Mouse (Mus musculus) forebrain, postnatal 0 days (tissue): ENCODE measurements around the gene Polrmt. TPM values are rescaled to one million over a fixed set of nuclear protein-coding genes. Genes with fewer than 3 reads are reported as not detected.
A peak's percentile ranks its signal among the peaks of the same experiment; 100 is the strongest.

Experiments used
- ATAC-seq: fragments of 200-750 bp; cut with Nextera tagmentation; 2 replicates; pipeline ENCODE4 v1.8.0; 2017; ENCODE audit warnings: mild to moderate bottlenecking, moderate library complexity
- DNase-seq: peaks from one replicate; pipeline ENCODE4 v3.0.0-alpha.2; 2015
- H3K27ac ChIP-seq: fragments of 300-500 bp; sonication (generic); 2 replicates; pipeline ENCODE4 v1.5.1; 2014; ENCODE audit warnings: low read depth, mild to moderate bottlenecking, antibody characterized with exemption, low read length, moderate library complexity, mixed read lengths
- H3K27me3 ChIP-seq: fragments of 300-500 bp; sonication (generic); 2 replicates; pipeline ENCODE4 v1.6.1; 2014; ENCODE audit warnings: mild to moderate bottlenecking, low read length, mixed read lengths; ENCODE audit not compliant: insufficient read depth
- H3K36me3 ChIP-seq: fragments of 300-500 bp; sonication (generic); 2 replicates; pipeline ENCODE4 v1.6.1; 2014; ENCODE audit warnings: mild to moderate bottlenecking, moderate library complexity; ENCODE audit not compliant: insufficient read depth
- H3K4me1 ChIP-seq: fragments of 300-500 bp; sonication (generic); 2 replicates; pipeline ENCODE4 v1.6.1; 2014; ENCODE audit warnings: antibody characterized with exemption; ENCODE audit not compliant: insufficient read depth
- H3K4me2 ChIP-seq: fragments of 300-500 bp; sonication (generic); 2 replicates; pipeline ENCODE4 v1.6.1; 2014; ENCODE audit warnings: low read depth, mild to moderate bottlenecking, moderate library complexity
- H3K4me3 ChIP-seq: fragments of 300-500 bp; sonication (generic); 2 replicates; pipeline ENCODE4 v1.5.1; 2014; ENCODE audit warnings: low read depth, low read length, mixed read lengths
- H3K9ac ChIP-seq: fragments of 300-500 bp; sonication (generic); 2 replicates; pipeline ENCODE4 v1.6.1; 2014; ENCODE audit warnings: mild to moderate bottlenecking
- H3K9me3 ChIP-seq: fragments of 300-500 bp; sonication (generic); 2 replicates; pipeline ENCODE4 v1.6.1; 2016; ENCODE audit warnings: low read length
- CTCF ChIP-seq: sonication (generic); IDR thresholded peaks from 2 replicates; pipeline ENCODE4 v1.5.1; 2016; ENCODE audit warnings: antibody characterized with exemption, control low read depth, low read depth
- WGBS: fragments of 180-500 bp; shearing (Covaris S2); extraction: QIAGEN DNeasy Blood & Tissue Kit; methylation state at CpG from one replicate; pipeline ENCODE4 v1.1.7; 2014; 5-methylcytosine and 5-hydroxymethylcytosine counted together
- polyA plus RNA-seq: library from polyadenylated mRNA; unstranded; fragments of >200 nt; fragmentation: Nextera tagmentation; extraction: Ambion mirVana; gene quantifications from 2 replicates; pipeline ENCODE4 v1.2.1, GENCODE M21; 2015
- total RNA-seq: library from RNA; depleted of rRNA; stranded (reverse); fragments of >200 nt; gene quantifications from 2 replicates; pipeline ENCODE4 v1.2.3, GENCODE M21; 2014

The Polrmt gene
- total and polyA plus RNA-seq, 2 experiments from 2014 or later: 30.2 to 34.9 TPM

GRCm38 (mm10) chr10:79790861-79791260 lies 44.5 kb upstream of the Polrmt start, which contains the start of gene Prss57:
TSS of gene Prss57 (minus strand) at chr10:79790961.
- Histone ChIP-seq H3K9ac (no peak within 1 kb of the TSS), H3K4me2 (no peak within 1 kb of the TSS), H3K27ac (no peak within 1 kb of the TSS), H3K27me3 (no peaks in the 10 kb centered on the region), H3K4me3 (no peak within 1 kb of the TSS), H3K9me3 (no peaks in the 10 kb centered on the region), H3K36me3 (no peaks in the 10 kb centered on the region), H3K4me1 (0 out of 2 replicates have a peak, but pooled peaks cover 7% of the 10 kb centered on the region)
- 90% methylated on average over 4 of the region's 4 CpGs for WGBS
- DNase-seq: no peak
- ATAC-seq: no peak
- TF ChIP-seq CTCF: no peak

GRCm38 (mm10) chr10:79789581-79789980 lies 43.2 kb upstream of the Polrmt start:
- no peak overlapping the region for H3K9ac ChIP-seq
- no peaks in the 10 kb centered on the region for H3K9me3 ChIP-seq
- ATAC-seq (no peak), DNase-seq (no peak)
- 61% methylated on average over 2 of the region's 2 CpGs for WGBS
- H3K4me1 ChIP-seq: no peaks in the 10 kb centered on the region
- no peaks in the 10 kb centered on the region for H3K36me3 ChIP-seq
- TF ChIP-seq CTCF: no peak
- H3K27ac ChIP-seq: no peak overlapping the region
- H3K27me3 ChIP-seq: no peaks in the 10 kb centered on the region; the same call in 1 of the 2 replicates
- H3K4me2 ChIP-seq: no peak overlapping the region
- H3K4me3 ChIP-seq: no peak overlapping the region

GRCm38 (mm10) chr10:79788386-79789158 lies 42.2 kb upstream of the Polrmt start:
- Histone ChIP-seq H3K27me3 (no peaks in the 10 kb centered on the region; the same call in 1 of the 2 replicates), H3K9me3 (no peaks in the 10 kb centered on the region), H3K4me2 (no peak overlapping the region), H3K9ac (no peak overlapping the region), H3K4me1 (no peaks in the 10 kb centered on the region), H3K4me3 (no peak overlapping the region), H3K36me3 (no peaks in the 10 kb centered on the region), H3K27ac (no peak overlapping the region)
- peak; percentile 88 for TF ChIP-seq CTCF
- ATAC-seq (no peak), DNase-seq (peak; percentile 87)
- WGBS: 39% methylated on average over 7 of the region's 7 CpGs

GRCm38 (mm10) chr10:79783920-79784800 lies 37.8 kb upstream of the Polrmt start:
- peak; percentile 50 for TF ChIP-seq CTCF
- no peak for DNase-seq
- Histone ChIP-seq H3K27me3 (no peaks in the 10 kb centered on the region; the same call in 1 of the 2 replicates), H3K27ac (no peak overlapping the region), H3K4me2 (no peak overlapping the region), H3K4me1 (no peaks in the 10 kb centered on the region), H3K9me3 (no peaks in the 10 kb centered on the region), H3K4me3 (no peak overlapping the region), H3K36me3 (no peaks in the 10 kb centered on the region), H3K9ac (no peak overlapping the region)
- 41% methylated on average over 27 of the region's 27 CpGs for WGBS
- no peak for ATAC-seq

GRCm38 (mm10) chr10:79783050-79783449 lies 36.7 kb upstream of the Polrmt start:
- ATAC-seq (no peak), DNase-seq (no peak)
- Histone ChIP-seq H3K4me2 (no peak overlapping the region), H3K36me3 (no peaks in the 10 kb centered on the region), H3K4me3 (no peak overlapping the region), H3K9me3 (no peaks in the 10 kb centered on the region), H3K9ac (no peak overlapping the region), H3K27ac (no peak overlapping the region), H3K4me1 (no peaks in the 10 kb centered on the region), H3K27me3 (no peaks in the 10 kb centered on the region; the same call in 1 of the 2 replicates)
- TF ChIP-seq CTCF: peak; percentile 47
- 65% methylated on average over 7 of the region's 7 CpGs for WGBS

GRCm38 (mm10) chr10:79781956-79782355 lies 35.6 kb upstream of the Polrmt start:
- H3K9me3 ChIP-seq: no peaks in the 10 kb centered on the region
- TF ChIP-seq CTCF: no peak
- no peaks in the 10 kb centered on the region for H3K36me3 ChIP-seq
- H3K27me3 ChIP-seq: peaks cover 7% of the 10 kb centered on the region
- H3K9ac ChIP-seq: no peak overlapping the region
- H3K4me3 ChIP-seq: no peak overlapping the region
- WGBS: 51% methylated on average over 5 of the region's 5 CpGs
- H3K4me2 ChIP-seq: no peak overlapping the region
- no peak overlapping the region for H3K27ac ChIP-seq
- DNase-seq (no peak), ATAC-seq (no peak)
- H3K4me1 ChIP-seq: no peaks in the 10 kb centered on the region
